Mouse (Mus musculus): ENCODE measurements around the gene Enox1.

Enox1 gene

GRCm38 (mm10) chr14:77448001-77448400 is 291.4 kb downstream of the Enox1 start:
- DNase-seq (ENCODE audit: low spot score in 2 of 2), result no peak

- no peak for DNase-seq (ENCODE audit: low spot score in 2 of 2)
These were observed 295.4 kb downstream of the Enox1 start for GRCm38 (mm10) chr14:77451916-77452315.

- no peak for DNase-seq (ENCODE audit: low spot score in 2 of 2)
These were observed 299.5 kb downstream of the Enox1 start for GRCm38 (mm10) chr14:77456066-77456465.

- DNase-seq (ENCODE audit: low spot score in 2 of 2), result no peak
These were observed 300.3 kb downstream of the Enox1 start for GRCm38 (mm10) chr14:77456876-77457275.

- no peak for DNase-seq (ENCODE audit: low spot score in 2 of 2)
These were observed 301.7 kb downstream of the Enox1 start for GRCm38 (mm10) chr14:77458217-77458616.

- DNase-seq (ENCODE audit: low spot score in 2 of 2), result no peak
These were observed 307.4 kb downstream of the Enox1 start for GRCm38 (mm10) chr14:77463919-77464318.

GRCm38 (mm10) chr14:77464782-77465181 is 308.2 kb downstream of the Enox1 start:
- no peak for DNase-seq (ENCODE audit: low spot score in 2 of 2)

GRCm38 (mm10) chr14:77470577-77470976 is 314.0 kb downstream of the Enox1 start:
- DNase-seq (ENCODE audit: low spot score in 2 of 2), result no peak

- no peak for DNase-seq (ENCODE audit: low spot score in 2 of 2)
These were observed 316.9 kb downstream of the Enox1 start for GRCm38 (mm10) chr14:77473501-77473900.

- no peak for DNase-seq (ENCODE audit: low spot score in 2 of 2)
These were observed 317.5 kb downstream of the Enox1 start for GRCm38 (mm10) chr14:77474026-77474425.

GRCm38 (mm10) chr14:77475134-77475820 is 318.7 kb downstream of the Enox1 start:
- no peak for DNase-seq (ENCODE audit: low spot score in 2 of 2)

- no peak for DNase-seq (ENCODE audit: low spot score in 2 of 2)
These were observed 321.1 kb downstream of the Enox1 start for GRCm38 (mm10) chr14:77477704-77478103.

- DNase-seq (ENCODE audit: low spot score in 2 of 2), result no peak
These were observed 321.6 kb downstream of the Enox1 start for GRCm38 (mm10) chr14:77478210-77478609.

GRCm38 (mm10) chr14:77478692-77479091 is 322.1 kb downstream of the Enox1 start:
- DNase-seq (ENCODE audit: low spot score in 2 of 2), result no peak

- DNase-seq (ENCODE audit: low spot score in 2 of 2), result no peak
These were observed 326.5 kb downstream of the Enox1 start for GRCm38 (mm10) chr14:77483076-77483475.

- DNase-seq (ENCODE audit: low spot score in 2 of 2), result peak; percentile 43 to 47
These were observed 328.4 kb downstream of the Enox1 start for GRCm38 (mm10) chr14:77484951-77485447.

GRCm38 (mm10) chr14:77490699-77491098 is 334.1 kb downstream of the Enox1 start:
- no peak for DNase-seq (ENCODE audit: low spot score in 2 of 2)

- no peak for DNase-seq (ENCODE audit: low spot score in 2 of 2)
These were observed 335.2 kb downstream of the Enox1 start for GRCm38 (mm10) chr14:77491731-77492130.

- DNase-seq (ENCODE audit: low spot score in 2 of 2), result no peak
These were observed 343.5 kb downstream of the Enox1 start for GRCm38 (mm10) chr14:77499996-77500581.

- DNase-seq (ENCODE audit: low spot score in 2 of 2), result no peak
These were observed 348.0 kb downstream of the Enox1 start for GRCm38 (mm10) chr14:77504458-77505135.

GRCm38 (mm10) chr14:77506341-77506740 is 349.8 kb downstream of the Enox1 start:
- no peak for DNase-seq (ENCODE audit: low spot score in 2 of 2)

- no peak for DNase-seq (ENCODE audit: low spot score in 2 of 2)
These were observed 351.5 kb downstream of the Enox1 start for GRCm38 (mm10) chr14:77508036-77508435.

GRCm38 (mm10) chr14:77509042-77509441 is 352.5 kb downstream of the Enox1 start:
- no peak for DNase-seq (ENCODE audit: low spot score in 2 of 2)

Data from frontal cortex, postnatal 36 days (tissue).